Mouse (Mus musculus): ENCODE results near the gene Klhl24.
"Not testable (repeated sequence)": the region's sequence is repeated elsewhere in the genome, so short reads cannot be mapped to it uniquely, and the experiment has no call there.

The Klhl24 gene

GRCm38 (mm10) chr16:20097069-20097710 is at the start of gene Klhl24:
Klhl24 (plus strand) TSS chr16:20097542.
- DNase-seq (ENCODE audit: low spot score in 2 of 2) = peak; percentile 75 to 85

GRCm38 (mm10) chr16:20052655-20053054 is 44.7 kb upstream of the Klhl24 start:
- no peak for DNase-seq (ENCODE audit: low spot score in 2 of 2)

- no peak for DNase-seq (ENCODE audit: low spot score in 2 of 2)
These were observed 24.6 kb upstream of the Klhl24 start for GRCm38 (mm10) chr16:20072770-20073169.

- no peak for DNase-seq (ENCODE audit: low spot score in 2 of 2)
These were observed 20.7 kb upstream of the Klhl24 start for GRCm38 (mm10) chr16:20076675-20077074.

- DNase-seq (ENCODE audit: low spot score in 2 of 2) = no peak
These were observed 17.1 kb upstream of the Klhl24 start for GRCm38 (mm10) chr16:20080271-20080670.

GRCm38 (mm10) chr16:20084623-20085022 is 12.7 kb upstream of the Klhl24 start:
- no peak for DNase-seq (ENCODE audit: low spot score in 2 of 2)

GRCm38 (mm10) chr16:20085250-20085905 is 12.0 kb upstream of the Klhl24 start:
- no peak for DNase-seq (ENCODE audit: low spot score in 2 of 2)

- no peak for DNase-seq (ENCODE audit: low spot score in 2 of 2)
These were observed 10.4 kb upstream of the Klhl24 start for GRCm38 (mm10) chr16:20086976-20087375.

GRCm38 (mm10) chr16:20089636-20090035 is 7.7 kb upstream of the Klhl24 start:
- DNase-seq (ENCODE audit: low spot score in 2 of 2) = no peak

GRCm38 (mm10) chr16:20090921-20091575 is 6.3 kb upstream of the Klhl24 start:
- no peak for DNase-seq (ENCODE audit: low spot score in 2 of 2)

GRCm38 (mm10) chr16:20095966-20096365 is 1.4 kb upstream of the Klhl24 start:
- DNase-seq (ENCODE audit: low spot score in 2 of 2) = no peak

GRCm38 (mm10) chr16:20097711-20098374 is 501 bp downstream of the Klhl24 start:
- DNase-seq (ENCODE audit: low spot score in 2 of 2) = peak; percentile 88

GRCm38 (mm10) chr16:20098375-20098727 is 1.0 kb downstream of the Klhl24 start:
- no peak for DNase-seq (ENCODE audit: low spot score in 2 of 2)

GRCm38 (mm10) chr16:20098866-20099629 is 1.7 kb downstream of the Klhl24 start:
- no peak for DNase-seq (ENCODE audit: low spot score in 2 of 2)

- DNase-seq (ENCODE audit: low spot score in 2 of 2) = no peak
These were observed 9.7 kb downstream of the Klhl24 start for GRCm38 (mm10) chr16:20106996-20107395.

GRCm38 (mm10) chr16:20108961-20109360 is 11.6 kb downstream of the Klhl24 start:
- no peak for DNase-seq (ENCODE audit: low spot score in 2 of 2)

- DNase-seq (ENCODE audit: low spot score in 2 of 2) = no peak
These were observed 15.3 kb downstream of the Klhl24 start for GRCm38 (mm10) chr16:20112649-20113048.

GRCm38 (mm10) chr16:20116069-20116468 is 18.7 kb downstream of the Klhl24 start:
- no peak for DNase-seq (ENCODE audit: low spot score in 2 of 2)

- DNase-seq (ENCODE audit: low spot score in 2 of 2) = not testable (repeated sequence)
These were observed 29.1 kb downstream of the Klhl24 start for GRCm38 (mm10) chr16:20126319-20126883.

- DNase-seq (ENCODE audit: low spot score in 2 of 2) = no peak
These were observed 33.1 kb downstream of the Klhl24 start for GRCm38 (mm10) chr16:20130397-20130796.

- peak; percentile 63 to 75 for DNase-seq (ENCODE audit: low spot score in 2 of 2)
These were observed 43.6 kb downstream of the Klhl24 start, which contains the start of gene Yeats2 for GRCm38 (mm10) chr16:20140772-20141531. Yeats2 (plus strand) TSS chr16:20141063.

Data from spleen, postnatal 14 days (tissue).